Mouse (Mus musculus): ENCODE data around the gene Sv2c.
"Not testable (repeated sequence)": the region's sequence is repeated elsewhere in the genome, so short reads cannot be mapped to it uniquely, and the experiment has no call there.

Sv2c gene

DNA sequence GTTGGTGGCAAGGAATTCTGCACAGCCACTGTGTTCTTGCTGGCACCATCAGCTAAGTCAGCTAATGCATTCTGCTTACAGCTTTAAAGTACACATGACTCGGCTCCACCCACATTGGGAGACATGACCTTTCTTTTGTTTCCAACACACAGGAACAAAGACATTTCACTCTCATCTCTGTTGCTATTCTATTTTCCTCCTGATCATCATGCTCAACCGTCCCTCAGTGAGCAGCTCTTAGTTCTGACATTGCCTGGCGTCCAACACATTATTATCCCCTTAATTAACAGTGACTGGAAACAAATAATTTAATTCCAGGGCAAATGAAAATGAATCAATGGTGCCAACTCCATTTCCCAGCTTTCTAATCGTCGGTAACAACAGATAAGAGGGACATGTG, 87.0 kb downstream of the Sv2c start:
- no peak for DNase-seq

GRCm38 (mm10) chr13:96040275-96041042, 91.9 kb downstream of the Sv2c start:
- DNase-seq, result no peak

DNA sequence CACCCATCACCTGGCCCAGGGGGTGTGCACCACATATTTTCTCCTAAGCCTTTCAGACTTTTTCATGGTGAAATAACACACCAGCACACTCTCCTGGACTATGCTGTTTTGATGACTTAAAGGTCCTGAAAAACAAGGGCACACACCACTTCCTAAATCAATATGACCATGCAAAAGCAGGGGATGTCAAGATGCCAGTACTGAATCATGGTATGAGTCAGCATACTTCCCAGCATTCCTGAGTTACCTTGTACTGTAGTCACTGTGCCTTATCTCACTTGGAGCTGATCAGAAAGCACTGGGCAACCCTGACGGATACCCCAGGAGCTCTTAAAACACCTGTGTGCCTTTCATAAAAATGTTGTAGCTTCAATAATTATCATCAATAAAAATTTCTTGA, 92.8 kb downstream of the Sv2c start:
- DNase-seq, result no peak

GRCm38 (mm10) chr13:96030368-96031223, 101.8 kb downstream of the Sv2c start:
- peak; percentile 19 to 70 for DNase-seq

DNA sequence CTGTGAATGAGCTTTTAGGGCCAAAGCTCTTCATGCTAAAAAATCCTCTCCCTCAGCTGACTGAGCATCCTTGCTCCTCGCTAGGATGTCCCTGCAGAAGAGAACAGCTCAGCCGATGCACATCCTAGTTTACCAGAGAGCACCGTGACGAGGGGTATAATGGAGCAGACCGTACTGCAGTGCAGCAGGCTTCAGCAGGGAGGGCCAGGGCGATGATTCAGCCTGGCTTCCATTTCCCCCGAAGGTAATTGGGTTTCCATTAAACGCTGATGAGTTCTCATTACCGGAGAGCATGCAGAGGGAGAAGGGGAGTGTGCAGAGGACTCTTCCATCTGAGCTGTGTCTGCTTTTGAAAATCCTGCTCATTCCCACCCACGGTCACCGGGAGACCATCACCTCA, 108.5 kb downstream of the Sv2c start:
- no peak for DNase-seq

DNA sequence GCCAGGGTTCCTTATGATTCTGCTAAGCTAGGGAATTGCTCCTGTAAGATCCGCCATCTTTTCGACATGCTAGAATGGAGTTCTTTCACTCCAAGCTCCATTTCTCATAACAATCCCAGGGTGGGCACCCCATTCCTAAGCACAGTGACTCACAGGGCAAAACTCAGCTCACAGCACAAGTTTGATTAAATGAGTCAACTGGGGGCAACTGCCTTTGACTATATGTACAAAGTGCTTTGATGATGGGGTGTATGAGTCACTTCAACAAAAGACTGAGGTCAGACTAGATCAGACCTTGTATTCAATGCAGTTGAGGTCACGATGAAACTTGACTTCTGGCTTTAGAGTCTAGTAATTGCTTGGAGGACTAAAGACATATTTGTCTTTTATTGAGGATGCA, 116.9 kb downstream of the Sv2c start:
- DNase-seq, result no peak

GRCm38 (mm10) chr13:96010861-96011511, 121.4 kb downstream of the Sv2c start:
- no peak for DNase-seq

DNA sequence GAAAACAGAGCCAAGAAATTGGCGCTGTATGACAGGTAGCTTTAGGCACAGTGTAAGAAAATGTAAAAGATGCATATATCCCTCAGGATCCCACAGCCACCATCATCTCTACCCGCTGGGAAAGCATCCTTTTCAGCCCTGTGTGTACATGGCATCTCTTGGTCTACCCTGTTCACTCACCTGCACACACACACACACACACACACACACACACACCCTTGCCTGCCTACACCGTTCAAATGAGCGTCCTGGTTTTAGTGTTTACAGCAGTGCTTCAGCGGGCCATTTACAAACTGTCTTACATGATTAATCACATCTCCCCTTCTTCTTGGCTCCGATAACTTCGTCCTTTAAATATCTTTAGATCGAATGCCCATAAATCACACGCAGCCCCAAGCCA, 123.4 kb downstream of the Sv2c start:
- DNase-seq, result no peak

- no peak for DNase-seq
Measured at GRCm38 (mm10) chr13:96008154-96008553, 124.2 kb downstream of the Sv2c start.

- DNase-seq, result no peak
Measured at GRCm38 (mm10) chr13:96003539-96003938, 128.8 kb downstream of the Sv2c start.

DNA sequence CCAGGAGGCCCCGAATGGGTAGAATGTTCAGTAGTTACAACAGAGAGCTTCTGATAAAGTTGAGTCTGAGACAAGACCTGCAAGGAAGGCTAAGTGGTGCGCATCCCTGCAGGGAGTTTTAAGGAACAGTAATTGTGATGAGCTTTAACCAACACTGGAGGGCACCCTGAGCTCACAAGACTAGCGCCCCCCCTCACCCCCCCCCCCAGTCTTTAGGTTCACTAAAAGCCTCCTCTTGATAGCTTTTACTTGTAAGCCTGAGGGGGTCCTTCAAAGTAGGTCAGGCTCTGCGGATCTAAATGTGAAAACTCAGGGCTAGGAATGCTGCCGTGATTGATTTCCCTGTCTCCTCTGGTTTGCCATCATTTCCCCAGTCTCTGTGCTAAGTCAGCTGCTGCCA, 129.9 kb downstream of the Sv2c start:
- DNase-seq, result no peak

GRCm38 (mm10) chr13:95999396-95999795, 133.0 kb downstream of the Sv2c start:
- DNase-seq, result peak; percentile 25 to 37

DNA sequence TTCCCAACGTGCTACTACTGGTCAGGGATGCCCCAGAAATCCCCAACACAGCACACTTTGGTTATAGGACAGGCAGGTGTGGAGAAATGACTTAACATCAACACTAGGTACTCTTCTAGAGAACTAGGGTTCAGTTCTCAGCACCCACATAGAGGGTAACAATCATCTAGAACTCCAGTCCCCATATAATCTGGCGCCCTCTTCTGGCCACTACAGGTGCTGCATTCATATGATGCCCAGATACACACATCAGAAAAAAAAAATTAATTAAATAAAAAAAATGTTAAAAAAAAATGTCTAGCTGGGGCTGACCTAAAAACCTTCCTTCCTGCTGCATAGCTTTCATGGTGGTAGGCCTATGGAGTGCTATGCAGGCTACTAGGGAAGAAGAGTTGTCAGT, 135.1 kb downstream of the Sv2c start:
- peak in 1 of 2 experiments; percentile 8 for DNase-seq

DNA sequence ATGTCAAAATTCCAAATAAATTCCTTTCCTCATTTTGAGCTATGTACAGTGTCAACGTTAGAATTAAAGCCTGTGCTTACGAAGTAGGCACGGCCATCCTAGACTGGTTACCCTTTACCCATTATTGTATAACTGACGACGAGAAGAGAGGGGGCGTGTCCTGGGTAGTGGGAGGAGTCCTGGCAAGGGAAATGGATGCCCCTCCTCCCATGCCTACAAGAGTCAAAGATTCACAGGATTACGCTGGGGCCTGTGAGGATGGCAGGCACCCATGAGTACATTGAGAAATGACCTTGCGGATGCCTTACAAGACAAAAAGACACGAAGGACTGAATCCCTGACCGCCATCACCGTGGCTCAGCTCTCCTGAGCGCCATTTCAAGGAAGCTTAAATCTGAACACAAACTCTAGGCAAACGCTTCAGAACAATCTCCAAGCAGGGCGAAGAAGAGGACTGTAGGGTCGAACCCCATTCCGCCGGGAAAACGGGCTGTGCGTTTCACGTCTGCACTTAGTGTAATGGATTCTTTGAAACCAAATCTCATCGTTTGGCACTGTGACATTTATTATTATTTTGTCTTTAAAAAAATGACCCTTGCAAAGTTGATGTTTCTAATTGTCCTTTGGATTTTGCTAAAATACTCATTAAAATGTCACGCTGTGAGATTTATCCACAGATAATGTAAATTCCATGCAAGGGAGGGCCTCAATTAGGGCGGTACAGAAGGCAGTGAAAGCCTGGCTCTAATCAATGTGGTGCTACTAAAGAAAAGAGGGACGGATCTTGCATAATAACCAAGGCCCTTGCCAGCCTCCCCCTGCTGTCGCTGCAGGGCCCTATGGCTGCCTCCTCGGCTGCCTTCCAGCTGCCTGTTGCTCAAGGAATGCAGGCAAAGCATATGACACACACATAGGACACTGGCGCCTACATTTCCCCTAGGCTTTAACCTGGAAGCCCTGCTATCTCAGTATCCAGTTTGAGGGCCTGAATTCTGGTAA, 137.4 kb downstream of the Sv2c start:
- peak; percentile 11 to 49 for DNase-seq

DNA sequence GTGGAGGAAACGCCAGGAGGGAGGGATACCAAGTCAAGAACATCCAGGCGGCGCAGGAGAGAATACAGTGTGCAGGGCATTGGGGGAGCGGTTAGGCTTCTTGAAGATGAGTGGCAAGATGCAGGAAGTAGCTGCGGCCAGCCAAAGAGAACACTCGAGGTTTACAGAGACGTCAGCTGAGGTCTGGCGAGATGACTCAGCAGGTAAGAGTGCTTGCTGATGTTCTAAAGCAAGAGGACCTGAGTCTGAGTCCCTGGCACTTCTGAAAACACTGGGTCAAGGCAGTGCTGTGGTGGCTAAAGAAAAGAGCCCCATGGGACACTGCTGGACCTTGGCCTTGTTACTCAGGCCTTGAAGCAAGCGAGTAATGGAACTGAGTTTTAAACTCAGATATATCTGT, 144.2 kb downstream of the Sv2c start:
- DNase-seq, result no peak

GRCm38 (mm10) chr13:95987147-95987546, 145.2 kb downstream of the Sv2c start:
- no peak for DNase-seq

DNA sequence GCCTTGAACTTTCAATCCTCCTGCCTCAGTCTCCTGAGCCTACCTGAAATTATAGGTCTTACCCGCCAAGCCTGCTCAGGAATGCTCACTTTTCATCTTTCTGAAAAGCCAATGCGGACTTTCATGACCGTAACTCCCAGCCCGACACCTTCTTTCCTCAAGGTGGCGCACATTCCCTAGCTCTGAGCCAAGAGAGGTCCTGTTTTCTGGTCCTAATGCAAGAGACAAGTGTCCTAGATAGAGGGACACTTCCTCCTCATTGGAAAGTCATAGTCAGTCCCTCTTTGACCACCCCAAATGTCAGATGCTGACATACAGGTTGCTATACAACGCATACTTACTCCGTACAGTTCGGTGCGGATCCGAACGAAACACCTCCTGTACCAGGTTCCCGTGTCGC, 146.0 kb downstream of the Sv2c start:
- DNase-seq, result peak; percentile 12 to 49

GRCm38 (mm10) chr13:95975225-95975624, 157.2 kb downstream of the Sv2c start:
- DNase-seq, result no peak

DNA sequence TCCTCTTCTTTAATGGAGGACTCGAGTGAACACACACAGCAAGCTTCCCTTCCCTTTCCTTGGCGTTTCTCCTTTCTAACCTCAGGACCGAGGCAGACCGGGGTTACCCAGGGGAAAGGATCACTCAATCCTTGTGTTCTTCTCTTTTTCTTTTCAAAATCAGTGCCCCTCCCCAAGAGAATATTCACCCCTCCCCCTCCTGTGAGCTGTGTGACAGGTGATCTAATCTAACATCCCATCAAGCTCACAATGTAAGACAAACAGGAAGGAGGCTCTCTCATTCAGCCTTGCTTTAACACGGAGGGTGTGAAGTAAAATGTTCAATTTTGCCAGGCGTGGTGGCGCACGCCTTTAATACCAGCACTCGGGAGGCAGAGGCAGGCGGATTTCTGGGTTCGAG, 158.3 kb downstream of the Sv2c start:
- DNase-seq, result no peak

DNA sequence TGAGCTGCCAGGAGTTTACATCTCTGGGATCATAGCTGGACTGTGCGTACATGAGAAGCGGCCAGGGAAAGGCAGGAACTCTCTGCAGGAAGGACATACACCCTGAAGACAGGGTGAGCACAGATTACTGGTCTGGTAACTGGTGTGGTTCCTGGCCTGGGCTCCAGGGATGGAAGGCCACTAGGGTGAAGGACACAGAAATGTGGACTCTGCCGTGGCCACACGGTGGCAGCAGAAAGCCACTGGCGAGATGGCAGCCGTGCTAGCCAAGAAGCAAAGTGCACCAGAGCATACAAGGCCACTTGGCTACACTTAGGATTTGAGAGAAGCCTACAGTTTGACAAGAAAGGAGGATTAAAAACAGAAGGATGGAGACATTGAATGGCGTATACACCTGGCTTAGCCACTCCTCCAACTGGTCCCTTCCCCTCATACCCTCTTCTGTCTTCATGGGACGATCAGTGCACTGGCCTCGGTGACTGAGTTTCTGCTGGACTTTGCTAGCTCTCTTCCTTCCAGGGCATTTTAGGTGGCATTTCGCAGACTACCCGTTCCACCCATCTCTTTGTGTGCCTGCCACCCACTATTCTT, 158.9 kb downstream of the Sv2c start:
- DNase-seq, result peak; percentile 73 to 92

GRCm38 (mm10) chr13:95968031-95968430, 164.3 kb downstream of the Sv2c start:
- DNase-seq, result not testable (repeated sequence)

DNA sequence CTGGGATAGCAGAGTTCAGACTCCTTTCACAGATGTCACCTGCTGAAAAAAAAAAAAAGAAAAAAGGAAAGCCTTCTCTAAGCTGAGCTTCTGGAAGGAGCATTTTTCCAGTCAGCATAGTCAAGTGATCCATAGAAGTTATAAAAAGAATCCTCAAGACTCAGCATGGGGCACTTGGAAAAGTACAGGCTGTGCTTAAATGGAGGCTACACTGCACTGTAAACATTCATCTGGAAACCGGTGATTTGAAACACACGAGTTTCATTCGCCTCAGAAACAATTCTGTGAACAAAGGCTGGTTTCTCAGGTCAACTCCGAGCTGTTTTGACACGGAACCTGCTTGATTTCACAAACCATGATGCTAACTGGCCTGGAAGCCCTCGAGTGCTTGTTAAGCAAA, 165.6 kb downstream of the Sv2c start:
- no peak for DNase-seq
